Mouse (Mus musculus): ENCODE results near the gene Gm28035.

- TF ChIP-seq POLR2A (IDR thresholded peaks at IDR 0.05; ENCODE audit: low read depth, low read length), result no peak
- TF ChIP-seq CTCF (conservative IDR thresholded peaks at IDR 0.05; ENCODE audit: insufficient read depth, insufficient read length, low read depth, low read length), result no peak
Measured at GRCm38 (mm10) chr2:30252521-30252920, 12.2 kb downstream of the Gm28035 start.
